Mouse (Mus musculus): ENCODE measurements at regions not wholly inside any gene's neighbourhood (a gene's known extent, or its start where the extent isn't known, plus 50 kb on each side); places are given as distances from the start of the nearest gene placed in this dataset.

- Histone ChIP-seq H3K9ac (no peak overlapping the region), H3K4me2 (no peak overlapping the region), H3K4me1 (ENCODE audit: insufficient read depth) (no peaks in the 10 kb centered on the region), H3K4me3 (ENCODE audit: low read depth, low read length) (no peak overlapping the region), H3K9me3 (ENCODE audit: low read depth, low read length) (no peaks in the 10 kb centered on the region), H3K36me3 (ENCODE audit: insufficient read depth) (no peaks in the 10 kb centered on the region), H3K27me3 (ENCODE audit: insufficient read depth, low read length) (no peaks in the 10 kb centered on the region), H3K27ac (ENCODE audit: low read depth) (no peak overlapping the region)
- WGBS: 81% methylated on average over 4 of the region's 4 CpGs
- no peak for DNase-seq
- ATAC-seq (ENCODE audit: insufficient read depth): no peak
- TF ChIP-seq CTCF (IDR thresholded peaks at IDR 0.05; ENCODE audit: low read depth): no peak
Measured at GRCm38 (mm10) chr11:112672086-112672485, 109.9 kb upstream of the Sox9 start.

GRCm38 (mm10) chr11:112690047-112690446 is 92.0 kb upstream of the Sox9 start:
- 54% methylated on average over 4 of the region's 4 CpGs for WGBS
- Histone ChIP-seq H3K4me1 (ENCODE audit: insufficient read depth) (no peaks in the 10 kb centered on the region), H3K27me3 (ENCODE audit: insufficient read depth, low read length) (no peaks in the 10 kb centered on the region), H3K36me3 (ENCODE audit: insufficient read depth) (no peaks in the 10 kb centered on the region), H3K9me3 (ENCODE audit: low read depth, low read length) (no peaks in the 10 kb centered on the region), H3K4me2 (no peak overlapping the region), H3K27ac (ENCODE audit: low read depth) (no peak overlapping the region), H3K4me3 (ENCODE audit: low read depth, low read length) (no peak overlapping the region), H3K9ac (no peak overlapping the region)
- DNase-seq (peak; percentile 7), ATAC-seq (ENCODE audit: insufficient read depth) (no peak)
- TF ChIP-seq CTCF (IDR thresholded peaks at IDR 0.05; ENCODE audit: low read depth): no peak

GRCm38 (mm10) chr11:112706091-112706490 is 75.9 kb upstream of the Sox9 start:
- H3K4me2 ChIP-seq: no peak overlapping the region
- TF ChIP-seq CTCF (IDR thresholded peaks at IDR 0.05; ENCODE audit: low read depth): no peak
- H3K4me1 ChIP-seq (ENCODE audit: insufficient read depth): no peaks in the 10 kb centered on the region
- no peak overlapping the region for H3K9ac ChIP-seq
- H3K9me3 ChIP-seq (ENCODE audit: low read depth, low read length): no peaks in the 10 kb centered on the region
- no peak overlapping the region for H3K4me3 ChIP-seq (ENCODE audit: low read depth, low read length)
- 74% methylated on average over 10 of the region's 10 CpGs for WGBS
- H3K27me3 ChIP-seq (ENCODE audit: insufficient read depth, low read length): no peaks in the 10 kb centered on the region
- H3K36me3 ChIP-seq (ENCODE audit: insufficient read depth): no peaks in the 10 kb centered on the region
- ATAC-seq (ENCODE audit: insufficient read depth) (no peak), DNase-seq (no peak)
- H3K27ac ChIP-seq (ENCODE audit: low read depth): no peak overlapping the region

DNA sequence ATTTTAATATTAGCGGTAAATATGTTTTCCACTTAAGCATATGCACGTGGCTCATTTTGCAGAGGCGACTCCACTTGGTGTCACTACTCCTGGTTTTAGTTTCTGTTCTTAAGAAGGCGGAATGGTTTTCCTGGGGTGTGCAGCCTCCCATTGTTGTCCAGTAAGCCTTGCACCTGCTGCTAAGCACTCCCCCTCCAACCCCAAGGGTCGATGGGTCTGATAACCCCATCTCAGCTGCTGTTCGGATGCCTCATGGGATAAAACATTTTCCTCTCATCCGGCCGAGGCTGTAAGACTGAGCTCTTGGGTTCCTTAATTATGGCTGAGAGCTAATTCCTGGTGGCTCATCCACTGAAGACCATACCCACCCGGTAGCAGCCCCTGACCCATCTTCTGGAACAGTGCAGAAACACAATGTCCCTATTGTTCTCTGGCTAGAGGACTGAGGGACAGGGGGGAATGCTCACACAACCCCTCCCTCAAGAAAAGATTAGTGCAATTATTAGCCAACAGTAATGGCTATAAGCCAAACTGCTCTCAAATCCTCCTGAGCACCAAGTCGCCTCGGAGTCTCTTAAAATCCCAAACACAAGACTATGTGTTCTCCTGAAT is 73.8 kb upstream of the Sox9 start:
- Histone ChIP-seq H3K27me3 (ENCODE audit: insufficient read depth, low read length) (no peaks in the 10 kb centered on the region), H3K9me3 (ENCODE audit: low read depth, low read length) (no peaks in the 10 kb centered on the region), H3K9ac (no peak overlapping the region), H3K4me1 (ENCODE audit: insufficient read depth) (no peaks in the 10 kb centered on the region), H3K27ac (ENCODE audit: low read depth) (no peak overlapping the region), H3K4me3 (ENCODE audit: low read depth, low read length) (no peak overlapping the region), H3K4me2 (no peak overlapping the region), H3K36me3 (ENCODE audit: insufficient read depth) (no peaks in the 10 kb centered on the region)
- DNase-seq: no peak
- 60% methylated on average over 11 of the region's 11 CpGs for WGBS
- no peak for TF ChIP-seq CTCF (IDR thresholded peaks at IDR 0.05; ENCODE audit: low read depth)
- no peak for ATAC-seq (ENCODE audit: insufficient read depth)

DNA sequence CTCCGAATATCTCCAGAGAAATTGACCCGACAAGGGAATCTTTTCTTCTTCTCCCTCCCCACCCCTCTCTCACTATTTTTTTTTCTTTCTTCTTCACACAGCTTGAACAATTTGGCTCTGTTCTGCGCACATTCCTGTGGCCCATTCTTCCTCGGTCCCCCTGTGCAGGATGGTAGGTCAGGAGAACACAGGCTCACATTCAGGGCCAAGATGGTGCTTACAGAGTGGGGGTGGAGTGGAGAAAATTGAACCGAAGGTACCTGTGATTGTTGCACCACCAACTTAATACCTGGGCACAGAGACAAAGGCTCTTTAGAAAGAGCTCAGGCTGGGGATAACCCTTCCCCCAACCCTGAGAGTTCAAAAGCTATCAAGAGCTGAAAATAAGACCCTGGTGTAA is 70.4 kb upstream of the Sox9 start:
- ATAC-seq (ENCODE audit: insufficient read depth): peak; percentile 85

GRCm38 (mm10) chr11:112718547-112718946 is 63.5 kb upstream of the Sox9 start:
- TF ChIP-seq CTCF (IDR thresholded peaks at IDR 0.05; ENCODE audit: low read depth): peak; percentile 30
- Histone ChIP-seq H3K4me3 (ENCODE audit: low read depth, low read length) (no peak overlapping the region), H3K27me3 (ENCODE audit: insufficient read depth, low read length) (no peaks in the 10 kb centered on the region), H3K9ac (no peak overlapping the region), H3K9me3 (ENCODE audit: low read depth, low read length) (no peaks in the 10 kb centered on the region), H3K27ac (ENCODE audit: low read depth) (no peak overlapping the region), H3K36me3 (ENCODE audit: insufficient read depth) (no peaks in the 10 kb centered on the region), H3K4me1 (ENCODE audit: insufficient read depth) (no peaks in the 10 kb centered on the region), H3K4me2 (no peak overlapping the region)
- no peak for ATAC-seq (ENCODE audit: insufficient read depth)
- WGBS: 65% methylated on average over 2 of the region's 2 CpGs
- no peak for DNase-seq

More for the DNA sequence above, 70.4 kb upstream of the Sox9 start:
- Histone ChIP-seq H3K27me3 (ENCODE audit: insufficient read depth, low read length) (no peaks in the 10 kb centered on the region), H3K4me2 (no peak overlapping the region), H3K4me3 (ENCODE audit: low read depth, low read length) (no peak overlapping the region), H3K9ac (no peak overlapping the region), H3K4me1 (ENCODE audit: insufficient read depth) (no peaks in the 10 kb centered on the region), H3K27ac (ENCODE audit: low read depth) (peak overlapping the region; percentile 83; the same call in 1 of the 2 replicates), H3K36me3 (ENCODE audit: insufficient read depth) (no peaks in the 10 kb centered on the region), H3K9me3 (ENCODE audit: low read depth, low read length) (no peaks in the 10 kb centered on the region)
- 52% methylated on average over 5 of the region's 5 CpGs for WGBS
- no peak for TF ChIP-seq CTCF (IDR thresholded peaks at IDR 0.05; ENCODE audit: low read depth)
- DNase-seq: peak; percentile 52

- WGBS: 79% methylated on average over 4 of the region's 4 CpGs
Measured at GRCm38 (mm10) chr11:112720652-112721051, 61.4 kb upstream of the Sox9 start.

More at GRCm38 (mm10) chr11:112720652-112721051, 61.4 kb upstream of the Sox9 start:
- H3K36me3 ChIP-seq (ENCODE audit: insufficient read depth): no peaks in the 10 kb centered on the region
- no peak overlapping the region for H3K4me3 ChIP-seq (ENCODE audit: low read depth, low read length)
- H3K9me3 ChIP-seq (ENCODE audit: low read depth, low read length): no peaks in the 10 kb centered on the region
- no peaks in the 10 kb centered on the region for H3K27me3 ChIP-seq (ENCODE audit: insufficient read depth, low read length)
- H3K4me2 ChIP-seq: no peak overlapping the region
- DNase-seq (no peak), ATAC-seq (ENCODE audit: insufficient read depth) (no peak)
- H3K9ac ChIP-seq: no peak overlapping the region
- TF ChIP-seq CTCF (IDR thresholded peaks at IDR 0.05; ENCODE audit: low read depth): no peak
- H3K27ac ChIP-seq (ENCODE audit: low read depth): no peak overlapping the region
- no peaks in the 10 kb centered on the region for H3K4me1 ChIP-seq (ENCODE audit: insufficient read depth)

Data from lung, embryonic 14.5 days (tissue).